ENCODE assay signal across 22 mouse cellular contexts in genomic region chr14:121181798-121182197, GRCm38 (mm10).
DNase-seq lines count a peak whose midpoint lies in the region; ATAC-seq and TF ChIP-seq lines count a peak whose summit lies in the region.
"Had no signal": no experiment of that assay in that cellular context is flagged by ENCODE, and none has a peak within 500 bp of the region (broad histone marks: within the 10 kb centered on the region; RNA-seq: fewer than 3 reads in every experiment).

No protein-coding gene starts in this region.

- 49% methylated on average over 4 of the region's 4 CpGs for WGBS in embryonic facial prominence, embryonic 15.5 days
- 69% methylated on average over 4 of the region's 4 CpGs for WGBS in embryonic facial prominence, embryonic 10.5 days
- WGBS in kidney, embryonic 16.5 days, result 13% methylated on average over 4 of the region's 4 CpGs
- 47% methylated on average over 4 of the region's 4 CpGs for WGBS in liver, adult 2 months
- WGBS in liver, embryonic 11.5 days, result 70% methylated on average over 4 of the region's 4 CpGs

- H3K27ac ChIP-seq in embryonic facial prominence, embryonic 15.5 days (replicated peaks), result 0 out of 2 replicates have a peak overlapping the region, but pooled peaks have one; percentile 18
- H3K27ac ChIP-seq in embryonic facial prominence, embryonic 10.5 days (replicated peaks), result no peak overlapping the region
- peak overlapping the region; percentile 21; the same call in 1 of the 2 replicates for H3K27ac ChIP-seq in kidney, embryonic 16.5 days (ENCODE audit: low read length)
- 0 out of 2 replicates have a peak overlapping the region, but pooled peaks have one; percentile 38 for H3K27ac ChIP-seq in liver, adult 2 months (replicated peaks; ENCODE audit: insufficient read depth, low read depth, low read length)
- no peak overlapping the region for H3K27ac ChIP-seq in liver, embryonic 11.5 days (ENCODE audit: low read depth, low read length)
- H3K27ac ChIP-seq: embryonic facial prominence, embryonic 12.5 days; forebrain, embryonic 10.5 days; forebrain, embryonic 15.5 days; hindbrain, embryonic 10.5 days; hindbrain, embryonic 14.5 days had no signal

- no peak overlapping the region for H3K9ac ChIP-seq in embryonic facial prominence, embryonic 15.5 days
- no peak overlapping the region for H3K9ac ChIP-seq in kidney, embryonic 16.5 days (replicated peaks; ENCODE audit: low read length)
- no peak overlapping the region for H3K9ac ChIP-seq in liver, adult 2 months (ENCODE audit: low read depth, low read length)
- H3K9ac ChIP-seq in liver, embryonic 11.5 days (ENCODE audit: low read depth, low read length), result no peak overlapping the region
- H3K9ac ChIP-seq: embryonic facial prominence, embryonic 12.5 days; forebrain, embryonic 15.5 days; heart, embryonic 12.5 days; hindbrain, embryonic 14.5 days had no signal

- no peak for TF ChIP-seq CTCF in liver, adult 2 months (IDR thresholded peaks at IDR 0.05; ENCODE audit: low read depth, low read length)

- no peaks in the 10 kb centered on the region for H3K9me3 ChIP-seq in embryonic facial prominence, embryonic 15.5 days (replicated peaks)
- no peaks in the 10 kb centered on the region for H3K9me3 ChIP-seq in embryonic facial prominence, embryonic 10.5 days
- no peaks in the 10 kb centered on the region for H3K9me3 ChIP-seq in kidney, embryonic 16.5 days (ENCODE audit: low read length)
- H3K9me3 ChIP-seq in liver, embryonic 11.5 days (ENCODE audit: control insufficient read depth, low read length), result no peaks in the 10 kb centered on the region
- H3K9me3 ChIP-seq: embryonic facial prominence, embryonic 12.5 days; forebrain, embryonic 10.5 days; forebrain, embryonic 15.5 days; heart, embryonic 12.5 days; hindbrain, embryonic 10.5 days had no signal

- no peak for DNase-seq in embryonic facial prominence, embryonic 10.5 days (ENCODE audit: low spot score)
- DNase-seq in kidney, adult 11 months, result no peak
- DNase-seq in liver, adult 2 months (ENCODE audit: extremely low read depth, low read depth, low spot score), result no peak
- no peak for DNase-seq in liver, embryonic 11.5 days (ENCODE audit: low spot score)
- no peak for DNase-seq in urinary bladder, postnatal 25 days (ENCODE audit: low spot score)
- DNase-seq: adrenal gland, postnatal 10 days; B cell, adult 2 months; cerebellum, adult 11 months; cerebellum, adult 8-10 months; cerebellum, postnatal 14 days; embryo, embryonic 11 days; gastrocnemius, postnatal 10 days had no signal

- no peak overlapping the region for H3K4me3 ChIP-seq in embryonic facial prominence, embryonic 15.5 days (replicated peaks)
- no peak overlapping the region for H3K4me3 ChIP-seq in embryonic facial prominence, embryonic 10.5 days
- no peak overlapping the region for H3K4me3 ChIP-seq in kidney, embryonic 16.5 days (ENCODE audit: low read length)
- no peak overlapping the region for H3K4me3 ChIP-seq in liver, adult 2 months (ENCODE audit: insufficient read depth, low read depth, low read length)
- H3K4me3 ChIP-seq in liver, embryonic 11.5 days (ENCODE audit: low read depth, low read length), result no peak overlapping the region
- H3K4me3 ChIP-seq: embryonic facial prominence, embryonic 12.5 days; forebrain, embryonic 10.5 days; forebrain, embryonic 15.5 days; heart, embryonic 12.5 days; hindbrain, embryonic 10.5 days had no signal

- ATAC-seq in embryonic facial prominence, embryonic 15.5 days (ENCODE audit: insufficient number of reproducible peaks, low FRiP score, low TSS enrichment, low read depth), result no peak
- ATAC-seq in kidney, embryonic 16.5 days (ENCODE audit: low FRiP score, low TSS enrichment), result 0 out of 2 replicates have a peak, but pooled peaks have one; percentile 43
- no peak for ATAC-seq in liver, embryonic 11.5 days (replicated peaks; ENCODE audit: low FRiP score)
- ATAC-seq: CD4-positive, CD25-positive, alpha-beta regulatory T cell, adult 4 months; forebrain, embryonic 15.5 days had no signal

- H3K4me1 ChIP-seq in embryonic facial prominence, embryonic 15.5 days, result peaks cover 33% of the 10 kb centered on the region
- peaks cover 10% of the 10 kb centered on the region for H3K4me1 ChIP-seq in embryonic facial prominence, embryonic 10.5 days
- peaks cover 37% of the 10 kb centered on the region for H3K4me1 ChIP-seq in kidney, embryonic 16.5 days (ENCODE audit: insufficient read depth, low read length)
- H3K4me1 ChIP-seq in liver, adult 2 months (ENCODE audit: control insufficient read depth, insufficient read depth, low read length), result peaks cover 4% of the 10 kb centered on the region; the same call in 1 of the 2 replicates
- H3K4me1 ChIP-seq in liver, embryonic 11.5 days (replicated peaks; ENCODE audit: control insufficient read depth, insufficient read depth, low read length), result no peaks in the 10 kb centered on the region
- H3K4me1 ChIP-seq: embryonic facial prominence, embryonic 12.5 days had no signal

- TF ChIP-seq POLR2A in liver, adult 2 months (IDR thresholded peaks at IDR 0.05; ENCODE audit: extremely low read depth, insufficient read depth, low read length), result no peak

- H3K27me3 ChIP-seq in embryonic facial prominence, embryonic 15.5 days, result no peaks in the 10 kb centered on the region
- H3K27me3 ChIP-seq in embryonic facial prominence, embryonic 10.5 days (replicated peaks; ENCODE audit: low read depth, poor library complexity, severe bottlenecking), result no peaks in the 10 kb centered on the region
- H3K27me3 ChIP-seq in kidney, embryonic 16.5 days (ENCODE audit: insufficient read depth, low read length), result no peaks in the 10 kb centered on the region
- H3K27me3 ChIP-seq in liver, adult 2 months (ENCODE audit: control insufficient read depth, insufficient read depth, low read length), result no peaks in the 10 kb centered on the region
- H3K27me3 ChIP-seq in liver, embryonic 11.5 days (replicated peaks; ENCODE audit: control insufficient read depth, insufficient read depth, low read length), result no peaks in the 10 kb centered on the region
- H3K27me3 ChIP-seq: embryonic facial prominence, embryonic 12.5 days; forebrain, embryonic 15.5 days; heart, embryonic 12.5 days had no signal

- no peak overlapping the region for H3K4me2 ChIP-seq in embryonic facial prominence, embryonic 15.5 days (replicated peaks)
- no peak overlapping the region for H3K4me2 ChIP-seq in kidney, embryonic 16.5 days (replicated peaks; ENCODE audit: low read depth, low read length)
- no peak overlapping the region for H3K4me2 ChIP-seq in liver, embryonic 11.5 days
- H3K4me2 ChIP-seq: embryonic facial prominence, embryonic 12.5 days; forebrain, embryonic 15.5 days; heart, embryonic 12.5 days; hindbrain, embryonic 14.5 days had no signal

- H3K36me3 ChIP-seq in embryonic facial prominence, embryonic 15.5 days, result 0 out of 2 replicates have a peak, but pooled peaks cover 3% of the 10 kb centered on the region
- H3K36me3 ChIP-seq in embryonic facial prominence, embryonic 10.5 days (replicated peaks), result peaks cover 50% of the 10 kb centered on the region
- H3K36me3 ChIP-seq in kidney, embryonic 16.5 days (ENCODE audit: insufficient read depth, low read length), result no peaks in the 10 kb centered on the region; the same call in 1 of the 2 replicates
- H3K36me3 ChIP-seq in liver, adult 2 months (ENCODE audit: control insufficient read depth, insufficient read depth, low read length), result no peaks in the 10 kb centered on the region
- H3K36me3 ChIP-seq in liver, embryonic 11.5 days (ENCODE audit: control insufficient read depth, insufficient read depth, low read length), result no peaks in the 10 kb centered on the region
- H3K36me3 ChIP-seq: forebrain, embryonic 15.5 days; G1E had no signal

- H3K79me2 ChIP-seq in liver, adult 2 months (ENCODE audit: control insufficient read depth, insufficient read depth, low read length), result no peaks in the 10 kb centered on the region

Comparison
In these comparisons a context has a peak if more than half of its experiments do, and no peak if none do; other contexts are left out.
1. H3K27ac ChIP-seq: peak in embryonic facial prominence, embryonic 15.5 days (single experiment), kidney, embryonic 16.5 days (single experiment) and liver, adult 2 months (single experiment); none in embryonic facial prominence, embryonic 10.5 days (single experiment) and liver, embryonic 11.5 days (single experiment).